Mouse (Mus musculus) heart, postnatal 0 days (tissue): ENCODE measurements at regions not wholly inside any gene's neighbourhood (a gene's known extent, or its start where the extent isn't known, plus 50 kb on each side); places are given as distances from the start of the nearest gene placed in this dataset.

Experiments
- ATAC-seq: fragments of 200-750 bp; cut with Nextera tagmentation; 2 replicates; pipeline ENCODE4 v1.8.0; 2017; ENCODE audit warnings: low read depth, moderate number of reproducible peaks, moderate library complexity; ENCODE audit not compliant: insufficient read depth
- DNase-seq: peaks from one replicate; pipeline ENCODE4 v3.0.0-alpha.2; 2016; ENCODE audit warnings: low spot score
- H3K27ac ChIP-seq: fragments of 300-500 bp; sonication (generic); 2 replicates; pipeline ENCODE4 v1.5.1; 2014; ENCODE audit warnings: low read depth, mild to moderate bottlenecking
- H3K27me3 ChIP-seq: fragments of 300-500 bp; sonication (generic); 2 replicates; pipeline ENCODE4 v1.6.1; 2014; ENCODE audit warnings: low read length, mixed read lengths; ENCODE audit not compliant: control insufficient read depth, insufficient read depth
- H3K36me3 ChIP-seq: fragments of 300-500 bp; sonication (generic); replicated peaks from 2 replicates; pipeline ENCODE4 v1.6.1; 2014; ENCODE audit warnings: low read length, mixed read lengths; ENCODE audit not compliant: control insufficient read depth, insufficient read depth
- H3K4me1 ChIP-seq: fragments of 300-500 bp; sonication (generic); 2 replicates; pipeline ENCODE4 v1.6.1; 2014; ENCODE audit warnings: antibody characterized with exemption; ENCODE audit not compliant: control insufficient read depth, insufficient read depth
- H3K4me2 ChIP-seq: fragments of 300-500 bp; sonication (generic); 2 replicates; pipeline ENCODE4 v1.6.1; 2014; ENCODE audit warnings: low read depth, mild to moderate bottlenecking, low read length, moderate library complexity
- H3K4me3 ChIP-seq: fragments of 300-500 bp; sonication (generic); 2 replicates; pipeline ENCODE4 v1.5.1; 2014; ENCODE audit warnings: low read depth, low read length
- H3K9ac ChIP-seq: fragments of 300-500 bp; sonication (generic); replicated peaks from 2 replicates; pipeline ENCODE4 v1.6.1; 2014; ENCODE audit warnings: low read depth, low read length, mixed read lengths
- H3K9me3 ChIP-seq: fragments of 300-500 bp; sonication (generic); replicated peaks from 2 replicates; pipeline ENCODE4 v1.6.1; 2016; ENCODE audit warnings: low read length; ENCODE audit not compliant: control insufficient read depth
- CTCF ChIP-seq: IDR thresholded peaks from 2 replicates; pipeline ENCODE4 v1.5.1; 2016; ENCODE audit warnings: antibody characterized with exemption, control low read depth, low read depth
- EP300 ChIP-seq: IDR thresholded peaks from 2 replicates; pipeline ENCODE4 v1.6.1; 2016; ENCODE audit warnings: antibody characterized with exemption, low read depth
- WGBS: fragments of 180-500 bp; shearing (Covaris S2); extraction: QIAGEN DNeasy Blood & Tissue Kit; methylation state at CpG from one replicate; pipeline ENCODE4 v1.1.7; 2014; 5-methylcytosine and 5-hydroxymethylcytosine counted together

GRCm38 (mm10) chr1:88786066-88786465 lies 84.0 kb upstream of the Arl4c start:
- DNase-seq (no peak), ATAC-seq (no peak)
- no peak for TF ChIP-seq CTCF
- TF ChIP-seq EP300 = no peak
- Histone ChIP-seq H3K4me2 (no peak overlapping the region), H3K4me1 (no peaks in the 10 kb centered on the region; the same call in 1 of the 2 replicates), H3K27ac (no peak overlapping the region), H3K36me3 (no peaks in the 10 kb centered on the region), H3K9ac (no peak overlapping the region), H3K9me3 (peaks cover 4% of the 10 kb centered on the region), H3K27me3 (no peaks in the 10 kb centered on the region), H3K4me3 (no peak overlapping the region)
- WGBS = 67% methylated on average over 14 of the region's 14 CpGs

GRCm38 (mm10) chr1:88790674-88791073 lies 88.7 kb upstream of the Arl4c start:
- H3K27me3 ChIP-seq = no peaks in the 10 kb centered on the region
- peaks cover 4% of the 10 kb centered on the region for H3K9me3 ChIP-seq
- H3K27ac ChIP-seq = no peak overlapping the region
- no peaks in the 10 kb centered on the region for H3K4me1 ChIP-seq
- no peak overlapping the region for H3K9ac ChIP-seq
- WGBS = 67% methylated on average over 7 of the region's 7 CpGs
- no peaks in the 10 kb centered on the region for H3K36me3 ChIP-seq
- TF ChIP-seq CTCF (no peak), EP300 (no peak)
- DNase-seq (no peak), ATAC-seq (no peak)
- H3K4me3 ChIP-seq = no peak overlapping the region
- H3K4me2 ChIP-seq = no peak overlapping the region

- Histone ChIP-seq H3K4me3 (no peak overlapping the region), H3K27me3 (no peaks in the 10 kb centered on the region), H3K4me1 (peaks cover 1% of the 10 kb centered on the region; the same call in 1 of the 2 replicates), H3K9ac (no peak overlapping the region), H3K27ac (no peak overlapping the region), H3K36me3 (no peaks in the 10 kb centered on the region), H3K9me3 (no peaks in the 10 kb centered on the region), H3K4me2 (no peak overlapping the region)
- DNase-seq = no peak
- no peak for TF ChIP-seq CTCF
- TF ChIP-seq EP300 = no peak
- no peak for ATAC-seq
- WGBS = 80% methylated on average over 10 of the region's 10 CpGs
Observed at GRCm38 (mm10) chr1:88794926-88795325, 92.9 kb upstream of the Arl4c start.

GRCm38 (mm10) chr1:88798473-88798872 lies 96.5 kb upstream of the Arl4c start:
- WGBS = 91% methylated on average over 14 of the region's 14 CpGs

GRCm38 (mm10) chr1:88798874-88799273 lies 96.9 kb upstream of the Arl4c start:
- Histone ChIP-seq H3K9me3 (0 out of 2 replicates have a peak, but pooled peaks cover 3% of the 10 kb centered on the region), H3K4me2 (no peak overlapping the region), H3K4me1 (peaks cover 13% of the 10 kb centered on the region; the same call in 1 of the 2 replicates), H3K4me3 (no peak overlapping the region), H3K9ac (no peak overlapping the region), H3K36me3 (no peaks in the 10 kb centered on the region), H3K27me3 (no peaks in the 10 kb centered on the region), H3K27ac (no peak overlapping the region)
- no peak for DNase-seq
- no peak for TF ChIP-seq EP300
- no peak for TF ChIP-seq CTCF
- WGBS = 77% methylated on average over 8 of the region's 8 CpGs
- no peak for ATAC-seq

More at GRCm38 (mm10) chr1:88798473-88798872, 96.5 kb upstream of the Arl4c start:
- Histone ChIP-seq H3K36me3 (no peaks in the 10 kb centered on the region), H3K9ac (no peak overlapping the region), H3K4me3 (no peak overlapping the region), H3K4me2 (no peak overlapping the region), H3K27ac (no peak overlapping the region), H3K9me3 (0 out of 2 replicates have a peak, but pooled peaks cover 3% of the 10 kb centered on the region), H3K4me1 (peaks cover 13% of the 10 kb centered on the region; the same call in 1 of the 2 replicates), H3K27me3 (no peaks in the 10 kb centered on the region)
- TF ChIP-seq CTCF (no peak), EP300 (no peak)
- DNase-seq = no peak
- no peak for ATAC-seq

- Histone ChIP-seq H3K27ac (no peak overlapping the region), H3K9ac (no peak overlapping the region), H3K4me3 (no peak overlapping the region), H3K4me1 (peaks cover 13% of the 10 kb centered on the region; the same call in 1 of the 2 replicates), H3K36me3 (no peaks in the 10 kb centered on the region), H3K9me3 (0 out of 2 replicates have a peak, but pooled peaks cover 3% of the 10 kb centered on the region), H3K27me3 (no peaks in the 10 kb centered on the region), H3K4me2 (no peak overlapping the region)
- ATAC-seq = no peak
- WGBS = 58% methylated on average over 7 of the region's 7 CpGs
- no peak for DNase-seq
- TF ChIP-seq EP300 = no peak
- TF ChIP-seq CTCF = no peak
Observed at GRCm38 (mm10) chr1:88799343-88799742, 97.3 kb upstream of the Arl4c start.
